Mouse (Mus musculus) ES-E14 (cell line): Measurements from ENCODE around the gene Tbxas1.

Source experiments
- CHD2 ChIP-seq: IDR thresholded peaks from 2 replicates; pipeline ENCODE4 v1.6.1; 2014; ENCODE audit warnings: mild to moderate bottlenecking, low read depth, low read length, inconsistent platforms
- HCFC1 ChIP-seq: IDR thresholded peaks from 2 replicates; pipeline ENCODE4 v1.6.1; 2012; ENCODE audit warnings: low read length, inconsistent platforms, borderline replicate concordance; ENCODE audit not compliant: insufficient read depth
- MAFK ChIP-seq: IDR thresholded peaks from 2 replicates; pipeline ENCODE4 v1.6.1; 2014; ENCODE audit warnings: mild to moderate bottlenecking, low read depth, low read length, inconsistent platforms; ENCODE audit not compliant: insufficient read depth
- ZC3H11A ChIP-seq: IDR thresholded peaks from 2 replicates; pipeline ENCODE4 v1.6.1; 2012; ENCODE audit warnings: low read depth, mild to moderate bottlenecking, inconsistent platforms, low read length, borderline replicate concordance
- ZNF384 ChIP-seq: IDR thresholded peaks from 2 replicates; pipeline ENCODE4 v1.6.1; 2012; ENCODE audit warnings: low read depth, low read length, inconsistent platforms

GRCm38 (mm10) chr6:39036204-39036603, 161.0 kb downstream of the Tbxas1 start:
- TF ChIP-seq HCFC1: no peak
- TF ChIP-seq ZNF384: no peak
- no peak for TF ChIP-seq MAFK
- no peak for TF ChIP-seq ZC3H11A
- TF ChIP-seq CHD2: no peak
